Mouse (Mus musculus) mature B cell (primary cell): ENCODE measurements around the gene Cnp.
"Not testable (repeated sequence)": the region's sequence is repeated elsewhere in the genome, so short reads cannot be mapped to it uniquely, and the experiment has no call there.

Experiments used
- in situ Hi-C: fragments of 300-500 bp; cut with MboI; formaldehyde crosslinking; loops from 2 replicates; pipeline ENCODE4 v1.14.3; 2019

Cnp gene

GRCm38 (mm10) chr11:100584561-100584961 is 9.9 kb downstream of the Cnp start:
- in situ Hi-C loops = no loop called here

GRCm38 (mm10) chr11:100585148-100585547 is 10.4 kb downstream of the Cnp start:
- in situ Hi-C loops = loop anchor here (5.0 kb wide), 1 partner anchor 37 kb away; the partner anchor contains the start of gene Dnajc7

GRCm38 (mm10) chr11:100588462-100588861 is 13.8 kb downstream of the Cnp start:
- in situ Hi-C loops = loop anchor here (5.0 kb wide), 1 partner anchor 34 kb away; the partner anchor contains the start of gene Dnajc7

GRCm38 (mm10) chr11:100592346-100593046 is 17.8 kb downstream of the Cnp start:
- in situ Hi-C loops = no loop called here

GRCm38 (mm10) chr11:100594608-100595007 is 19.9 kb downstream of the Cnp start:
- in situ Hi-C loops = no loop called here

GRCm38 (mm10) chr11:100595533-100595932 is 20.8 kb downstream of the Cnp start:
- in situ Hi-C loops = no loop called here

GRCm38 (mm10) chr11:100598074-100598473 is 23.4 kb downstream of the Cnp start:
- in situ Hi-C loops = no loop called here

- in situ Hi-C loops = no loop called here
These were observed 26.7 kb downstream of the Cnp start for GRCm38 (mm10) chr11:100601372-100601771.

GRCm38 (mm10) chr11:100603155-100603554 is 28.5 kb downstream of the Cnp start:
- in situ Hi-C loops = no loop called here

GRCm38 (mm10) chr11:100603813-100604212 is 29.1 kb downstream of the Cnp start:
- in situ Hi-C loops = no loop called here

- in situ Hi-C loops = no loop called here
These were observed 29.8 kb downstream of the Cnp start for GRCm38 (mm10) chr11:100604321-100605005.

GRCm38 (mm10) chr11:100605451-100605850 is 30.7 kb downstream of the Cnp start:
- in situ Hi-C loops = no loop called here

- in situ Hi-C loops = no loop called here
These were observed 32.4 kb downstream of the Cnp start for GRCm38 (mm10) chr11:100607121-100607520.

- in situ Hi-C loops = no loop called here
These were observed 34.1 kb downstream of the Cnp start for GRCm38 (mm10) chr11:100608796-100609195.

- in situ Hi-C loops = no loop called here
These were observed 34.8 kb downstream of the Cnp start for GRCm38 (mm10) chr11:100609355-100609996.

GRCm38 (mm10) chr11:100609997-100610680 is 35.4 kb downstream of the Cnp start:
- in situ Hi-C loops = no loop called here

- in situ Hi-C loops = no loop called here
These were observed 36.9 kb downstream of the Cnp start for GRCm38 (mm10) chr11:100611627-100612026.

- in situ Hi-C loops = no loop called here
These were observed 38.5 kb downstream of the Cnp start for GRCm38 (mm10) chr11:100613241-100613640.

- in situ Hi-C loops = no loop called here
These were observed 41.6 kb downstream of the Cnp start for GRCm38 (mm10) chr11:100616332-100616731.

GRCm38 (mm10) chr11:100616836-100617235 is 42.1 kb downstream of the Cnp start:
- in situ Hi-C loops = not testable (repeated sequence)

GRCm38 (mm10) chr11:100617480-100617879 is 42.8 kb downstream of the Cnp start:
- in situ Hi-C loops = no loop called here
